Mouse (Mus musculus) adrenal gland, postnatal 4 days (tissue): ENCODE data around the gene Lrrc36. TPM values are rescaled to one million over a fixed set of nuclear protein-coding genes. Genes with fewer than 3 reads are reported as not detected.

Source experiments
- DNase-seq, 2 experiments: peaks; one replicate each; pipeline ENCODE4 v3.0.0; 2021 to 2022; ENCODE audit warnings: low spot score in 2 of 2, mixed read lengths in 2 of 2
- total RNA-seq, 2 experiments: library from RNA; stranded (reverse); gene quantifications; 2 replicates each; pipeline ENCODE4 v1.2.3; 2021

The Lrrc36 gene
- total RNA-seq, 2 experiments from 2014 or later: 5.4 to 6.4 TPM

DNA sequence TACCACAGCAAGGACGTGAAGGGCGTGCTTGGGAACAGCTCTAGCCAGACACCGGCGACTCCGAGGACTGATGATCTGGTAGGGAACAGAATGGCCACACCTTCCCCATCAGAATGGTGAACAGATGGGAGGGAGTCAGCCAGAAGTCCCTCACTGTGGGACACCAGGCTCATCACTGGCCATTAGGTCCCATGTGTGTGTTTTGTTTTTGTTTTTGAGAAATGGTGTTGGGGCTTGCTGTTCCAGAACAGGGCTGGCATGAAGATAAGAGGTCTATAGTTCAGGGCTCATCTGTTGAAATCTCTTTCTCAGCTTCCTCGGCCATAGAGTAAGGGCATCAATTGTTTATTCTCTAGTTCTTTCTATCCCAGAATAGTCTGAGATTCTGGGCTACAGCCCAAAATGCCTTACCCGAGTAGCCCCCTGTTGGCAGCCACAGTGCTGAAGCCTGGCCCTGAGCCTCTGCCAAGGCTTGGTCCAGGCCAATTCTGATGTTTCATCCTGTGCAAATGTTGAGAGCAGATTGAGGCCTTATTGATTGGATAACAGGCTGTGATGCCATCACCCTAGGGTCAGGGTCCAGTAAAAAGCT lies 53.4 kb downstream of the Lrrc36 start:
- no peak for DNase-seq

DNA sequence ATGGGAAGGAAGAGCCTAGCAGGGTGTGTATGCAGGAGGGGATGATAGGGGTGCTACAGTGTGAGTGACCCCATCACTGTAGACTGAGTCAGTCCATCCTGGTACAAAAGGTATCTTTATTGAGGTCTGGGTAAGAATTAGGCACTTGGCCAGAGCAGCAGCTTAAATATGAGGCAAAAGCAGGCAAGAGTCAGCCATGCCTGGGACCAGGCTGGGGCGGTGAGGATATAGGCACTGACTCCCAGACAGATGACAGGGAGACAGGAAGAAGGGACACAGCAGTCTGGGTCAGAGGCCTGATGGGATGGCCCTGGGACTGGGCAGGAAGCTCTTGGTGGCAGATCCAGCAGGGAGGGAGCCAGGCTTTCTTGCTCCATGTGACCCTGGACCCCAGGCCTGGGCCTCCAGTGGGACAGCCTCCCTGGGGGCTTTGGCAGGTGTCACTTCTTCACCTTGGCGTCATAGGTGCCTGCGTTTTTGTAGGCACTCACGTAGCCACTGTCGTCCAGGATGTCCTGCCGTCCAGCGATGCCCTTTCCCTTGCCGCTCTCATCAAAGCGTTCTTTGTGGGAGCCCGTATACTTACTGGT lies 54.1 kb downstream of the Lrrc36 start:
- no peak for DNase-seq

DNA sequence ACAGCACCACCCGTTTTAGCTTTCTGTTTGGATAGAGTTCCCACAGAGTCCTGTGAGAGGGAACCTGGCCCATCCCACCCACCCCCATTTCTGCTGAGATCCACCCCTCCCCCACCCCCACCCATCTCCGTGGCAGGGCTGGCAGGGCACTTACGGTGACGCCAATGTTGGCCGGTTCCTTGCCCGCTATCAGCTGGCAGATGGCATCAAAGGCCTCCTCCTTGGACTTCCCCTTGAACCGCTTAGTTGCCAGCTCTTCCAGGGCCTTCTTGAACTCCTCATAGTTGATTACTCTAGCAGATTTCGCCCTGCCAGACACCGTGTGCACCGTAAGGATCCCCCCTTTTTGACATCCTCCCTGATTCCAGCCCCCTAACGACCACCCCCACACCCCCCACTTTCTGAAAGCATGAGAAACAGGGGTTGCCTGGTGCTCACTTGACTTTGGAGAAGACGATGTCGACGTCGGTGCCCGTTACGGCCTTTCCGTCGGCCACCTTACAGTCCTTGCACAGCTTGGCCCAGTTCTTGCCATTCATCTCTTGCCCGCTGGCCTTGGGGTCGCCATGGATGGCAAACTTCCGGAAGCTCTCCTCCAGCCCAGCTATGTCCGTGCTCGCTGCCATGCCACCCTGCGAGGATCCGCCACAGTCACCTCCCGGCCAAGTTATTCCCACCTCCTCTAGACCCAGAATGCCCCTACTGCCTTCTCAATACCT lies 54.8 kb downstream of the Lrrc36 start:
- DNase-seq: no peak

DNA sequence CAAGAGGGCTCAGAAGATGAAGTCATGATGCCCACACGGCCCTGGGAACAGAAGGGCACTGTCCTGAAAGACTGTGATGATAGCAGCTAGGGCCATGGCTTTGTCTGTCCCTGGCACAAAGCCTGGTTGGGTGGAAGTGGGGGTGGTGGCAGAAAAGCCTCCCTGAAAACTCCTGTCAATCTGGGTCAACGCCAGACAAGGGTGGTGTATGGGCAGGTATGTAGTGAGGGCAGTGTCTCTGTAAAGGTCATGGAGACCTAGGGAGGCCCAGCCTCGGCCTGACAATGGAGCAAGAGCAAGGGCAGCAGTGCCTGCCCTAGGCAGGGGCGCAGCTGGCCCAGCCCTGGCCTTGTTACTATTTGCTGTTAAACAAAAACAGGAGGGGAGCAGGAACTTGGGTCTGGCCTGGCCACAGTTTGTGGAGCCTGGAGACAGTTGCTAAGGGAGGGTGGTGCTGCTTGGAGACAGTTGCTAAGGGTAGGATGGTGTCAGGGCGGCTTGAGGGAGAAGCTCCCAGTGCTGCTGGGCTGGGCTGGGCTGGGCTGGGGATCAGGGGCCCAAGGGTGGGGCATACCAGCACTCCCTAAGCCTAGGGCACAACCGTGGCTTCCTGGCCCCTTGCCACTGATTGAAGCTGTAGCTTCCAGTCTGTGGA lies 55.8 kb downstream of the Lrrc36 start:
- no peak for DNase-seq

DNA sequence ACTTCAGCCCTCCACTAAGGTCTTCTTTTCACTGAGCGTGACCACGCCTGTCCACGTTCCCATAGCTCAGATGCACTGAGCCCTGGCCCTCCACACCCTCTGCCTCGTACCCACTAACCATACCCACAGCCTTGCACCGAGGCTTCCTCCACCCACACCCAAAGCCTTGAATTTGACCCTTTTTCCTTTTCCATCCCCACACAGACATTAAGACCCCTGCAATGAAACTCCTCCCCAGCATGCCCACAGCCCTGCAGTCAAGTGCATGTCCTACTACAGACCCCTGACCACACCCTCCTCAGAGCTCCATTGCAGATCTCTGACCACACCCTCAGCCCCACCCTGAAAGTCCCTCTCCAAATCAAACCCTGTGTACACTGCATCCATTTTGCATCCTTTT lies 56.4 kb downstream of the Lrrc36 start:
- DNase-seq: no peak

DNA sequence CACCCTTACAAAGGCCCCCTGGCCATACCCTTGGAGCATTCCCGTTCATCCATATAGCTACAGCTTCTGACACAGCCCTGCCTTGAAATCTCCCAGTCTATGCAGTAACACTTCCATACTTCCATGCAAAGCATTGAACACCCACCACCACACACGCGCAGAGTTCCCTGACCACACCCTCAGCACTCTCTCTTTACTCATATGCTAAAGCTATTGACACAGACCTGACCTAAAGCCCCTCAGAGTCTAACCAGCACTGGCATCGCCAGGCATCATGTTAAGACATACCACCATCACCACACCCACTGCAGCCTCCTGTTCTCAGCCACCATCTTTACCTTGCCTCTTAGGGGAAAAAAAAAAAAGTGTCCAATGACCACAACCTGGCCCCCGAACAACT lies 56.9 kb downstream of the Lrrc36 start:
- no peak for DNase-seq

DNA sequence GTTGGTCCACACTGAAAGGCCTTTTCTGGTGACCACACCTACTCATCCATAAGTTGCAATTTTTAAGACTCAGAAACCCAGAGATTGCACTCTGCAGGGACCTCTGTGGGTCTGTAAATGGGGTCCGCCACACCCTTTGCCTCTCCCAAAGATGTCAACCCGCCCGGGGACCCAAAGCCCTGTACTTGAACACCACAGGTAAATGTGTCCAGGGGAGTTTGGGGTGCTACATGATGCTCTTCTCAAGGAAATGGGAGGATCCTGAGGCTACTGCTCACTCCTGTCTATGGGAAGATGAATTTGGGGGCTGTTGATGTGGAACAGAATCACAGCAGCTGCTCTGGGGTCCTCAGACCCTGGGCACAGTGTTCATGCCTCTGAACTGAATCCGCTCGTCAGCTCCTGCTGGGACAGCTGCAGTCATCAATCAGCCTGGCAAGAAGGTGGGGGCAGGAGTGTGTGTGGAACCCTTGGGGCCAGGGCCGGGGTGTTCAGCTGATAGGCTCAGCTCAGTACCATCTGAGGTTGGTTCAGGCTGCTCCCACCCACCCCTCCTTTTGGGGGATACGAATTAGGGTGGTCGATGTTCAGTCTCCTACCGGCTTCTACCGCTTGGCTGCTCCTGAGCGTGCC lies 57.4 kb downstream of the Lrrc36 start:
- no peak for DNase-seq

DNA sequence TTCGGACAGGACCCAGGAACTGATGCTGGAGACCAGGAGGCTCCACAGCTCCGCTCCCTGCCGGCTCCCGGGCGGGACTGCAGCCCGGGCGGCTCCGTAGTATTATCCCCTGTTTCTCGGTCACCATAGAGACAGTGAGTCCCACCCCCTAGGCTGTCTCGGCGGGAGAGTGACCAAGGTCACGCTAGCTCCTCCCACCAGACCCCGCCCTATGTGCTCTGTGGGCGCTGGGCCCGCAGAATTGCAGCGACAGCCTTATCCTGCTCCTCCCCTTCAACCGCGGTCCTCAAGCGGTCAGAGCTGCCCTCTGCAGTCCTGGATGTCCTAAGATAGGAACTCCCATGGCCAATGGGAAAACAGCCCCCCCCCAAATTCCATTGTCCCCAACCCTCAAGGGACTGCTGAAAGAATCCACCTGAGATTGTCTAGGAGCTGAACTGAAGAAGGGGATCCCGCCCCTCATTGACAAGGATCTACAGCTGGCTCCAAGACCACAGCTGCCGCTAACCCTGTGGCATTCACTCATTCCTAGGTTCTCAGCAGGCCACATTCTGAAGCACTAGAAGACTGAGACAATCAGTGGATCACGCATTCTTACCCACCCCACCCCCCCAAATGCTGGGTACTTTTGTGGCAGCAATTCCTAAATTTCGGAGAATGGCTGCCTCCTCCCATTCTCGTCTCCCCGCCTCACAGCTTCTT lies 58.1 kb downstream of the Lrrc36 start, which contains the start of gene Tppp3:
TSS of gene Tppp3 (minus strand) at position 213 of the 702 bp plus-strand sequence.
- peak; percentile 65 to 78 for DNase-seq

DNA sequence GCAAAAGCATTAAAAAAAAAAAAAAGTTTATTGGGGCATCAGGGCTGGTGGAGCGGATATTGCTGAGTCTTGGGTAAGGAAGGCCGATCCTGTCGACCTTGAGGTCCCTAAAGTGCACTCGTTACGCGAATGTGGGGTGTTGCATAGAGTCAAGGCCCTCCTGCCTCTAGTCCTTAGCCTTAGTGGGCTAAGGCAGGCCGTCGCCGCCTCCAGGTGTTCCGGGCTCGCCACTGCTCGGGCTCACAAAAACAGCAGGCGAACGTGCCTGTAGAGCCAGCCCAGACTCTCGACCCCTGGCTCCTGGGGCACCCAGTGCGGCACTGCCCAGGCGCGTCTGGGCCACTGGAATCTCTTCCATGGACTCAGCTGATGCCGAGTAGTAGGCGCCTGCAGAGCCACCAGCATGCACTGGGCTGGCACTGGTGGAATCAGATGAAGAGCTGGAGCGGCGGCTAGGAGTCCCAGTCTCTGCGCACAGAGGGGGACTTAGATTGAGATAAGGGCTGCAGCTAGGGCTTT lies 59.1 kb downstream of the Lrrc36 start:
- DNase-seq: no peak

DNA sequence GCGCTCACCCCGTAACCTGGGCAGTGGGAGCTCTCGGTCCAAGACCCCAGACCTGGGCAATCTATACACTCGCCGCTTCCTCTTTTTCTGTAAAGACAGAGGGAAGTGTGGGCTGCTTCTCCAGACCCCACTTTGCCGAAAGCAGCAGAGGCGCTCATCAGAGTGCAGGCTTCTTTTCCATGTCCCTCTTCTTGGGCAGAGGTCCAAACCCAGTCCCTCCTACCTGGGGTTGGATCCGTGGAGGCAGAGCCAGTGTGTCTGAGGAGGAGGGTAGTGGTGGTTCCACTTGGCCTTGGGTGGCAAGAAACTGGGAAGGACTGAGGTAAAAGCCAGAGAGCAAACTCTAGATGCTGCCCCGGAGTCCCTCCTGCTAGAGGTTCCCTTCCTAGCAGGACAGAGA lies 59.6 kb downstream of the Lrrc36 start:
- no peak for DNase-seq

DNA sequence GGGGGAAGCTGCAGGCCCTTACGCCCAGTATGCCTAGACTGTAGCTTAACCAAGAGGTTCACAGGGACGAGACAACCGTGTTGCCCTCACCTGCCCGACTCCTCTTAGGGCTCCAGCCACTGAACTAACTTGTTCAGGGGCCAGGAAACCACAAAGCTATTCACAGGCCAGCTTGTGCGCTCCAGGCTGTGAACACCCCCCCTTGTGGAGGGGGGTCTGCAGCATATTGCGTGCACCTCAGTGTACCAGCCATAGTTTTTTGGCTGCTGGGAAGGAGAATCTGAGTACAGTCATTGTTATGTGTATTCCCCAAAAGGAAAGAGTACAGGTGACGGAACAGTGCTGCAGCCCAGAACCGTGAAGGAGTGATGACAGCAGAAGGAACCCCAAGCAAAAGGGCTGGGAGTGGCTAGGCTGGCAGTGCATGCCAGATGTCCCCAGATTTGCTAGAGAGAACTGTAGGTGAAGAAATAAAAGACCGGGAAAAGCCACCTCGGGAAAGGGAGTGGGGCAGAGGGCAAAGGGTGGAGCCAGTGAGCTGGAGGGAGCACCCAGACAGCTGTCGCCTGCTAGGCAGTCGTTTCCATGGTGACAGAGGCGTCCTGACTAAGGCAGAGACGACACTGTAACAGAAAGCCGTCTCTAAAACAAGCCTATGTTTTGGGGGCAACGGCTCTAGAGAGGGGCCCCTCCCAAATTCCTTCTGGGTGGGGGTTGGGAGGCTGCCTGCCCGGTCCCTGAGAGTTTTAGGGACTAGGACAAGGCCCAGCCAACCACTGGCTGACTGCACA lies 60.6 kb downstream of the Lrrc36 start:
- no peak for DNase-seq

DNA sequence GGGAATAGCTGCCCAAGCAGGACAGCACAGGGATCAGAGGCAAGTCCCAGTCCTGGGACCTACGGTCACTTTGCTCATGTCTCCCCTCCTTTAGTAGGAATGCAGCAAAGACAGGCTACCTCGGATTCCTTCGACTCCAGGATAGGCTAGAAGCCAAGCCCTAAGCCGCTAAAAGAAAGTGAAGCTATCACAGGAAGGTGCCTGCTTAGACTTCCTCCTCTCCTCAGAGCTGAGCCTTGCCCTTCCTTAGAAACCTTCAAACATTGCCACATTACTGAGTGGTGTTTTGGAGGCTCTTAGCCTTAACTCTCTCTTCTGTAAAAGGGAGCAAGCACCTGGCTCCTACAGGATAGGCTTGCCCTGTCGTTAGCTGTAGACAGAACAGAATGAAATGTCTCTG lies 61.3 kb downstream of the Lrrc36 start:
- no peak for DNase-seq

DNA sequence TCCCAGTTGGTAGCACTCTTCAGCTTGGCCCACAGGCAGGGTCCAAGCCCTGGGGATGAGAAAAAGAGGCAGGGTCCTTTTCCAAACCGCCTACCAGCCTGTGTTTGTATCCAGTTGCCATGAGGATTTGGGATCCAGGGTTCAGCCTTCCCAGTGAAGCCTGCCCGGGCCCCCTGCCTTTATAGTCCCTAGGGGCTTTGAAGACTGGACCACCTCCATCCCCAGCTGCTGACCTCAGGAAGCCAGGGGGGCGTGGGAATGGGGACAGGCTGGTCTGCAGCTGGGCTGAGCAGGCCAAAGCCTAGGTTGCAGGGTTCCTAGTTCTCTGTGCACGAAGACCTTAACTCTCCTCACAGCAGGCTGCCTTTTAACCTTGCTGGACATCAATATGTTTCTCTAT lies 61.9 kb downstream of the Lrrc36 start:
- no peak for DNase-seq

DNA sequence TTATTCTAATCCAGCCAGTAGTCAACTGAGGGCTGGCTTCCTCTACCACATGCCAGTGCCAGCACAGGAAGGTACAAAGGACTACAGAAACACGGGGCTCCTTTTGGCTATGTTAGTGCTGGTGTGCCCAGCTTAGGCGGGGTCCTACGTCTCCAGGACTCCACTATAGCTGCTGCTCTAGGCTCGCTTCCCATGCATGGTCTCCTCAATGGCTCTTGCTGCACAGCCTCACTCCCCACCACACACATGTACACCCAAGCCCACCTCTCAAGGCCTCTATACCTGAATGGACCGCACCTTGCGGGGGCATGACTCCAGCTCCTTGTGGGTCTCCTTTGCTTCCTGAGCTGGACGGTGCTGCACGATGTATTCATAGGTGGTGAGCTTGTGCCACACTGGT lies 62.4 kb downstream of the Lrrc36 start:
- DNase-seq: no peak

DNA sequence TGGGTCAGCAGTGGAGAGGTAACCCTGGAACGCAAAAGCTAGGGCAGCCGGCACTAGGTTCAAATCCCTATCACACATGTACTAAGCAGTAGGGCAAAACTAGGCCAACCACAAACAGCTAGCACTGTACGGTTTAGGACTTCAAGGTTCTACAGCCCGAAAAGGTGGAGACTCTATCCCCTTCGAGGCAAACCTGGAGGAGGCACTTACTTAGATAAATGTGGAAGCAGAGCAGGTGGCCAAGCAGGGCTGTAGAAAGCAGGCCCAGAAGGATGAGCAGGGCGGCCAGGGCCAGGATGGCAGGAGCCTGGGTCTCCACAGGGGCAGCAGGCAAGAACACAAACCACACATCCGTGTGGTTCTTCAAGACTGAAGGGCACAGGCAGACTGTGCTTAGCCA lies 62.8 kb downstream of the Lrrc36 start:
- DNase-seq: no peak

DNA sequence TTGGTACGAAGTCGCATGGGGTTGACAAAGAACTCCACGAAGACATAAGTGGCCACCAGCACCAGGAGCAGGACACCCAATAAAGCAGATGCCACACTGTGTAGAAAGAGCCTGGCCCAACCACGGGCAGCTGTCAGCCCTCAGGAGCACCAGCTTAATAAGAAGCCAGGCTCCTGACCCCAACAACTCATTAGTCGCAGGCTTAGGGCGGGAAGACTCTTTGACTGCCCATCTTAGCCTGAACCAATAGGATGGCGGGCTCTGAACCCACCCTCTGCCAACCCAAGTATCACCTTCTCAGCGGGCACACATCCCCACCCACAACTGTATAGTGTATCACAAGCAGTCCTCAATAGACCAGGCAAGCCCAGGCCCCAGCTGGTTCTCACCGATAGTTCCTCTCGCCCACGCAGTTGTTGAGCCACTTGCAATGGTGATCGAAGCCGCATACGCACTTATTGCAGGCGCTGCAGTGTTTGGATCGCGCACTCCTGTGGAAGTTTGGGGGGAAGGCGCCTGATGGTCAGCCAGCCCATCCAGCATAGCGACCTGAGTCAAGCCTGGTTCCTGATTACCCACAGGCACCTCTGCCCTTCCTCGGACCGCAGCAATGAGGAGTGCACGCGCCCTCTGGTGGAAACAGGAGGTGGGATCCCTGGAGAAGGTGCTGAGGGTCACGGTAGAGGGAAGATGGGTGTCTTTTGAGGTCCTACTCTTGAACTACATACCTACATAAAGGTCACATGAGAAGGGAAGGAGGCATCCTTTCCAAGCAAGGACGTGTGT lies 63.5 kb downstream of the Lrrc36 start:
- DNase-seq: no peak

DNA sequence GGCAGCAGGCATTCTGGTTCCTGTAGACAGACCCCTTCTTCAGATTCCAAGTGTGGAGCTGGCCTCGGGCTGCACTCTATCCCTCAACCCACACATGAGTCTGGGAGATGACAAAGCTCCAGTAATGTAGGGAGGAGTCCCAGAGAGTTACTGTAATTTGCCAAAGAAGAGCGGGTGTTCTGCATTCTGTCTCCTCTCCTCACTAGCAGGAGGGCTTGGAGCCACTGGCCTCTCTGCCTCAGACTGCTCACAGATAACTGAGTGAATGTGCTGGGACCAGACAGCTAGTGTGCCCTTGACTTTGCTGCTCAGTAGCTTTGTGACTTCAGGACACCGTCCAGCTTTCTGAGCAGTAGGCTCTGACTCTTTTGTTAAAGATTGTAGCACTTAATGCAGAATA lies 64.4 kb downstream of the Lrrc36 start:
- no peak for DNase-seq

DNA sequence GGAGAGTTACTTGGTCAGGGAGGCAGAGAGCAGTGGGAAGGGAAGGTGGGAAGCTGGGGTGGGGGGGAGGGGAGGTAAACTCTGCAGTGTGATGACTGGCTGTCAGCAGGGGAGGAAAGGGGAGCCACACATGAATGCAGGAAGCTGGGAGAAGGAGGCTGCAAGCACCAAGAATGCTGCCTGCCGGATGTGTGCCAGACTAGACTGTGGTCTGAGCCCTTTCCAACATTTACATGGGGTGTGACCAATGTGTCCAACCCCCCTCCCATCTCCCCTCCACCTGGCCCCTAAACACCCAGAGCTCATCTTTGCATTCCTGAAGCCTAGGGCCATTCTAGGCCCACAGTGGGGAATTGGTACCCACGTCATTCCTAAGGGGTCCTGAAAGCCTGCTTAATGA lies 67.6 kb downstream of the Lrrc36 start:
- DNase-seq: no peak

DNA sequence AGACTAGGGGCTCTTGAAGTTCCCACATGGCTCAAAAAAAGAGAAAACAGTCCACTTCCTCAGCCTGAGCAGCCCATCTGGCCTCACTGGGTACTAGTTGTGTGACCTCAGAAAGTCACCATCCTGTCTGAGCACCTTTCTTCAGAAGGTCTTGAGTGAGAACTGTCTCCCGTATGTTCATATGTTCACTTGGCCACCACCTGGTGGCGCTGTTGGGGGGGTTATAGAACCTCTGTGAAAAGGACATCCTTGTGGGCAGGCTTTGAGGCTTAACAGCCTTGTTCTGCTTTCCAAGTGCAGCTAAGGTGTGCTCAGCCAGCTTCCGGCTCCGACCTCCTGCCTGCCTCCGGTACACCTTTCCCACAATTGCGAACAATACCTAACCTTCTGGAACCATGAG lies 68.1 kb downstream of the Lrrc36 start:
- DNase-seq: no peak
